Mouse (Mus musculus): ENCODE results near the gene Gm10217. TPM values are rescaled to one million over a fixed set of nuclear protein-coding genes. Genes with fewer than 3 reads are reported as not detected.
A peak's percentile ranks its signal among the peaks of the same experiment; 100 is the strongest.

Gm10217 gene
- polyA plus RNA-seq (2012; rRNA removed) = not detected in 2 replicates

DNA sequence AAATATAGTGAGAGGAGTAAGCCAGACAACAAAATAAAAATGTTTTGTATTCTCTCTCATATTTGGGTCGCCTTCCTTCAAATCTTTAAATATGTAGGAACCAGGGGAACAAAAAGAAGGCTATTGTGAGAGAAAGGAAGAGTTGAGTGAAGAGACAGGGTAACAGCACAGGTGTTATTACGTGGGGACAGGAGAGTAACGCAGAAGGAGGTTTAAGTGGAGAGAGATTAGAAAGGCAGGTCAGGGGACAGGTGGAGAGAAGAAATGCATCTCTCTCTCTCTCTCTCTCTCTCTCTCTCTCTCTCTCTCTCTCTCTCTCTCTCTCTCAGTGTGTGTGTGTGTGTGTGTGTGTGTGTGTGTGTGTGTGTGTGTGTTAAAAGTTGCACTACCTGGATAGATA lies at the start of gene Gm10217:
Gene Gm10217, plus strand, starts transcription at position 301 of the 400 bp plus-strand sequence.
- no peak for DNase-seq (ENCODE audit: low read depth)
- TF ChIP-seq POLR2A (IDR thresholded peaks at IDR 0.05; ENCODE audit: borderline replicate concordance, extremely low read depth, insufficient read depth, insufficient read length, poor library complexity, severe bottlenecking) = no peak
- TF ChIP-seq CTCF (IDR thresholded peaks at IDR 0.05; ENCODE audit: borderline replicate concordance, extremely low read depth, insufficient read depth, insufficient read length) = no peak

GRCm38 (mm10) chr8:9824770-9825169 lies 39.3 kb upstream of the Gm10217 start:
- DNase-seq (ENCODE audit: low read depth) = no peak
- TF ChIP-seq CTCF (IDR thresholded peaks at IDR 0.05; ENCODE audit: borderline replicate concordance, extremely low read depth, insufficient read depth, insufficient read length) (no peak), POLR2A (IDR thresholded peaks at IDR 0.05; ENCODE audit: borderline replicate concordance, extremely low read depth, insufficient read depth, insufficient read length, poor library complexity, severe bottlenecking) (no peak)

DNA sequence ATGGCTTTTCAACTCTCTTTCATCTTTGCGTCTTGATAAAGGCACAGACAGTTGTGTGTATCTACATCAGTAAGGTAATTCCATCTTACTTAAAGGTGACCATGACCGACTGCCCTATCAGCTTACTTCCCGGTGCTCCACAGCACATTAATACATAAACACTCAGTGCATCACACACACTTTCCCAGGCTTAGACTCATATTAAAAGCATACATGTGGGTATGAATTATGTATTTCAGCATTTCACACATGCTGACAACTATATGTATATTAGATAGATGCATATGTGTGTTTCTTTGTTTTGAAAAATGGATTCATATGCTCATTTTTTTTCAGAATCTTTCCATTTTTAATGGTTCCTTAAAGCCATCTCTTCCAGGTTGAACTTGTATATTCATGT lies 23.8 kb upstream of the Gm10217 start:
- no peak for DNase-seq (ENCODE audit: low read depth)

GRCm38 (mm10) chr8:9859286-9859685 lies 4.8 kb upstream of the Gm10217 start:
- TF ChIP-seq CTCF (IDR thresholded peaks at IDR 0.05; ENCODE audit: borderline replicate concordance, extremely low read depth, insufficient read depth, insufficient read length) = no peak
- TF ChIP-seq POLR2A (IDR thresholded peaks at IDR 0.05; ENCODE audit: borderline replicate concordance, extremely low read depth, insufficient read depth, insufficient read length, poor library complexity, severe bottlenecking) = no peak
- DNase-seq (ENCODE audit: low read depth) = peak; percentile 19

More for the DNA sequence above, 23.8 kb upstream of the Gm10217 start:
- TF ChIP-seq POLR2A (IDR thresholded peaks at IDR 0.05; ENCODE audit: borderline replicate concordance, extremely low read depth, insufficient read depth, insufficient read length, poor library complexity, severe bottlenecking) (no peak), CTCF (IDR thresholded peaks at IDR 0.05; ENCODE audit: borderline replicate concordance, extremely low read depth, insufficient read depth, insufficient read length) (no peak)

DNA sequence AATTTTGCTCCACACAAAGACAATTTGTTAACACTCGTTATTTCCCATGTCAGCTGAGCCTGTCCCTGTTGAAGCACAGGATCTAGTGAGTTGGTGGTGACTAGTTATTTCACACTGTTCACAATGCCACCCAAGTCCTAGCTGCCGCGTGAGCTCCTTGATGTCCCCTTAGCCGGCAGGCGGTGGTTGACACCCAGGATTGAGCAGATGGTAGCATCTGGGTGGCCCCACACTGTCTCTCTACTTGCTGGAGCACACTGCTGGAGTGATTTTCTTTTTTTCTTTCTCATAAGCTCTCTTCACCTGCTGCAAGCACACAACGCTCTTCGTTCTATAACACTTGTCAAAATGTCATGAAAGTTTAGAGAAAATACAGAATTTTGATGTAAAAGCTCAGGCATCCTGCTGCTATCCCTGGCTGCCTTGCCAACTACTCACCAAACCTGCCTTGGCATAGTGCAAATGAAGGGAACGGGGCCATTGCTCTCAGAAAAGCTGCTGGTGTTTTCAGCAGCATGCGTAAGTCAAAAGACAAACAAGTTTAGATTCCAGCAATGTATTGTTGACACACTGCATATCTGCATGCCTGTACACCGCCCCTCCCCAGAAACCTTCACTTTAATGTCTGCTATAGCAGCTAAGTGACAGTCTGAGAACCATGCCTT lies 3.4 kb upstream of the Gm10217 start:
- peak; percentile 62 for DNase-seq (ENCODE audit: low read depth)
- TF ChIP-seq POLR2A (IDR thresholded peaks at IDR 0.05; ENCODE audit: borderline replicate concordance, extremely low read depth, insufficient read depth, insufficient read length, poor library complexity, severe bottlenecking) (no peak), CTCF (IDR thresholded peaks at IDR 0.05; ENCODE audit: borderline replicate concordance, extremely low read depth, insufficient read depth, insufficient read length) (no peak)

- no peak for TF ChIP-seq POLR2A (IDR thresholded peaks at IDR 0.05; ENCODE audit: borderline replicate concordance, extremely low read depth, insufficient read depth, insufficient read length, poor library complexity, severe bottlenecking)
- no peak for TF ChIP-seq CTCF (IDR thresholded peaks at IDR 0.05; ENCODE audit: borderline replicate concordance, extremely low read depth, insufficient read depth, insufficient read length)
- DNase-seq (ENCODE audit: low read depth) = no peak
These were observed 1.1 kb downstream of the Gm10217 start for GRCm38 (mm10) chr8:9865150-9865549.

GRCm38 (mm10) chr8:9868094-9868493 lies 4.0 kb downstream of the Gm10217 start:
- TF ChIP-seq POLR2A (IDR thresholded peaks at IDR 0.05; ENCODE audit: borderline replicate concordance, extremely low read depth, insufficient read depth, insufficient read length, poor library complexity, severe bottlenecking) = no peak
- TF ChIP-seq CTCF (IDR thresholded peaks at IDR 0.05; ENCODE audit: borderline replicate concordance, extremely low read depth, insufficient read depth, insufficient read length) = no peak
- DNase-seq (ENCODE audit: low read depth) = no peak

DNA sequence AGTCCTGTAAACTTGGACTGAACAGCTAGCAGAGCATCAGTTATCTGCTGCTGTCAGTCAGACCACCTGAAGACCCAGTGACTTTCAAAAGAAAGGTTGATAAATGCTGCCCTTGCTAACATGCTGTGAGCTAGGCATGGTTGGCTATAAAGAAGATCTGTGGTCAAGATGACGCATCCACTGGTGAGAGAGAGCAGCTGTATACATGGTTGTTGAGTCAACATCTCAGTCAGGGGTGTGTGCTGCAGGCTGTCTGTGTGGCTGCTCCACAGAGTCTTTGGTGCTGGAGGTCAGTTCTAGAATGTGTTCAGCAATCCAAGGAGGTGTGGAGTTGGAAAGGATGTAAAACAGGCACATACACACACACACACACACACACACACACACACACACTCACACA lies 12.2 kb downstream of the Gm10217 start:
- TF ChIP-seq CTCF (IDR thresholded peaks at IDR 0.05; ENCODE audit: borderline replicate concordance, extremely low read depth, insufficient read depth, insufficient read length) = no peak
- no peak for TF ChIP-seq POLR2A (IDR thresholded peaks at IDR 0.05; ENCODE audit: borderline replicate concordance, extremely low read depth, insufficient read depth, insufficient read length, poor library complexity, severe bottlenecking)
- no peak for DNase-seq (ENCODE audit: low read depth)

DNA sequence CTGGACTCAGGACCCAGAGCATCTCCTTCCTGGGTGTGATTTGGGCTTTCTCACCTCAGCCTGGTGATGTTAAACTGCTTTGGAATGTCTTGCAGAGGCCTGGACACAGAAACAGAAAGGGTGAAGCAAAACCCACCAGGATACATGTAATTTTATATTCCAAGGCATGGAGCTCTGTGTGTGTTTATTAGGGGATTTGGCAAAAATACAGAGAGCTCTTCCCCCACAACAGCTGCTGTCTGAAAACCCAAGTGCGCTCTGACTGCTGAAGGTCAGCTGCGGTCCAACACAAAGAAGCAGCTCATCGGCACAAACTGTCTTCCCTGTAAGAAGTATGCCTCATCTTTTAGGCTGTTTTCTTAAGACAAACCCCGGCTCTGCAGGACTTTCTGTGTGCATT lies 15.9 kb downstream of the Gm10217 start:
- TF ChIP-seq POLR2A (IDR thresholded peaks at IDR 0.05; ENCODE audit: borderline replicate concordance, extremely low read depth, insufficient read depth, insufficient read length, poor library complexity, severe bottlenecking) (no peak), CTCF (IDR thresholded peaks at IDR 0.05; ENCODE audit: borderline replicate concordance, extremely low read depth, insufficient read depth, insufficient read length) (no peak)
- DNase-seq (ENCODE audit: low read depth) = peak; percentile 45

- DNase-seq (ENCODE audit: low read depth) = no peak
- TF ChIP-seq POLR2A (IDR thresholded peaks at IDR 0.05; ENCODE audit: borderline replicate concordance, extremely low read depth, insufficient read depth, insufficient read length, poor library complexity, severe bottlenecking) (no peak), CTCF (IDR thresholded peaks at IDR 0.05; ENCODE audit: borderline replicate concordance, extremely low read depth, insufficient read depth, insufficient read length) (no peak)
These were observed 22.7 kb downstream of the Gm10217 start for GRCm38 (mm10) chr8:9886714-9887113.

DNA sequence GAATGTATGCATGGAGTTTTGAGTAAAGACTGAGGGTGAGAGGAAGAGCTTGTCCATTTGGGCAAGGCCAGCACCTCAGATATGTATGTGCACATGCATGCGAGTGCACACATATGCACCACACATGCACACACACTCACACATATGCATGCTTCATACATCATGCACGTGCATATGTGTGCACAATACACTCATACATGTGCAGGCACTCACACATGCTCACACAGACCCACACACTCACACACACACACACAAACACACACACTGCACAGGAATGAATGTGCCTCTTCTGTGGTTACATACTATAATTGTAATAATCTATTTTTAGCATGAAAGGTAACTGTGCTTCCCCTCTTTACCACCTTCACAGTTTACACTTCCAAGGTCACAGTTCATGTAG lies 35.1 kb downstream of the Gm10217 start:
- DNase-seq (ENCODE audit: low read depth) = no peak
- TF ChIP-seq POLR2A (IDR thresholded peaks at IDR 0.05; ENCODE audit: borderline replicate concordance, extremely low read depth, insufficient read depth, insufficient read length, poor library complexity, severe bottlenecking) (no peak), CTCF (IDR thresholded peaks at IDR 0.05; ENCODE audit: borderline replicate concordance, extremely low read depth, insufficient read depth, insufficient read length) (no peak)

DNA sequence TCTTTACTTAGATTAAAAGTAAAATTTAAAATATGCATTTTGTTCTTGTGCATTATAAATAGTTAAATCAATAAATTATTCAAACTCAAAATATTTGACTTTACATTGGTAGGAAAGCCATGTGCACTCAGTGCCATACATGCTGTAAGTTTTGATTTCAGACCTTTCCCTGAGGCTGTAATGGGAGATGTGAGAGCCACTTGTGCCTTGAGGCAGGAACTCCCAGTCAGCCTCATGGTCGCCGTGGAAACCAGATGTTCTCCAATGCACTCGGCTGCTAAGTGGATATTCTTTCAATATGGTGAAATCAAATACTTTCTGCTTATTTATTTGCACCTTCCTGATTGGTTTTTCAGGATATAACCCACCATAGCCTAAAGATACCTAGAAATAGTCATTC lies 35.6 kb downstream of the Gm10217 start:
- TF ChIP-seq CTCF (IDR thresholded peaks at IDR 0.05; ENCODE audit: borderline replicate concordance, extremely low read depth, insufficient read depth, insufficient read length) = no peak
- no peak for TF ChIP-seq POLR2A (IDR thresholded peaks at IDR 0.05; ENCODE audit: borderline replicate concordance, extremely low read depth, insufficient read depth, insufficient read length, poor library complexity, severe bottlenecking)
- DNase-seq (ENCODE audit: low read depth) = peak; percentile 77

Other genes starting within 250 kb of the Gm10217 start
- 31.4 and 46.6 TPM in 2 replicates for gene Fam155a, start 93.1 kb upstream of the Gm10217 start, polyA plus RNA-seq (2012; rRNA removed)
- 7.4 and 10.7 TPM in 2 replicates for gene Lig4, start 113.4 kb downstream of the Gm10217 start, polyA plus RNA-seq (2012; rRNA removed)
- 10.0 and 11.5 TPM in 2 replicates for gene Abhd13, start 113.5 kb downstream of the Gm10217 start, polyA plus RNA-seq (2012; rRNA removed)
- 0.35 and 0.64 TPM in 2 replicates for gene Tnfsf13b, start 142.2 kb downstream of the Gm10217 start, polyA plus RNA-seq (2012; rRNA removed)

All from brain, embryonic 14.5 days (tissue).